Mouse (Mus musculus) neural tube, embryonic 13.5 days (tissue): Measurements from ENCODE around the gene 5330417H12Rik. TPM values are rescaled to one million over a fixed set of nuclear protein-coding genes. Genes with fewer than 3 reads are reported as not detected.

Source experiments
- ATAC-seq: fragments of 200-750 bp; cut with Nextera tagmentation; 2 replicates; pipeline ENCODE4 v1.8.0; 2017; ENCODE audit warnings: low read depth, mild to moderate bottlenecking, moderate TSS enrichment, moderate library complexity
- H3K27ac ChIP-seq: fragments of 300-500 bp; sonication (generic); replicated peaks from 2 replicates; pipeline ENCODE4 v1.5.1; 2015; ENCODE audit warnings: moderate library complexity, mild to moderate bottlenecking, inconsistent platforms
- H3K27me3 ChIP-seq: fragments of 300-500 bp; sonication (generic); 2 replicates; pipeline ENCODE4 v1.6.1; 2015; ENCODE audit warnings: mild to moderate bottlenecking, inconsistent platforms
- H3K36me3 ChIP-seq: fragments of 300-500 bp; sonication (generic); 2 replicates; pipeline ENCODE4 v1.6.1; 2015; ENCODE audit warnings: mild to moderate bottlenecking, inconsistent platforms
- H3K4me1 ChIP-seq: fragments of 300-500 bp; sonication (generic); replicated peaks from 2 replicates; pipeline ENCODE4 v1.6.1; 2015; ENCODE audit warnings: inconsistent platforms
- H3K4me2 ChIP-seq: fragments of 300-500 bp; sonication (generic); 2 replicates; pipeline ENCODE4 v1.6.1; 2015; ENCODE audit warnings: inconsistent platforms, mild to moderate bottlenecking, moderate library complexity
- H3K4me3 ChIP-seq: fragments of 300-500 bp; sonication (generic); 2 replicates; pipeline ENCODE4 v1.5.1; 2015; ENCODE audit warnings: mild to moderate bottlenecking, inconsistent platforms
- H3K9ac ChIP-seq: fragments of 300-500 bp; sonication (generic); 2 replicates; pipeline ENCODE4 v1.6.1; 2015; ENCODE audit warnings: moderate library complexity, mild to moderate bottlenecking, inconsistent platforms
- H3K9me3 ChIP-seq: fragments of 300-500 bp; sonication (generic); 2 replicates; pipeline ENCODE4 v1.6.1; 2016; ENCODE audit warnings: inconsistent platforms
- WGBS: fragments of 180-500 bp; shearing (Covaris S2); methylation state at CpG from one replicate; pipeline ENCODE4 v1.1.7; 2015; 5-methylcytosine and 5-hydroxymethylcytosine counted together
- polyA plus RNA-seq: library from polyadenylated mRNA; unstranded; fragments of >200 nt; fragmentation: Nextera tagmentation; extraction: Ambion mirVana; gene quantifications from 2 replicates; pipeline ENCODE4 v1.2.1, GENCODE M21; 2015

Gene 5330417H12Rik
- polyA plus RNA-seq, 1 experiment from 2014 or later = not detected

- Histone ChIP-seq H3K4me2 (peak within 1 kb of the TSS; percentile 96), H3K36me3 (no peaks in the 10 kb centered on the region), H3K9ac (peak within 1 kb of the TSS; percentile 60), H3K27me3 (peaks cover 7% of the 10 kb centered on the region; the same call in 1 of the 2 replicates), H3K4me3 (peak within 1 kb of the TSS; percentile 59), H3K9me3 (no peaks in the 10 kb centered on the region), H3K27ac (no peak within 1 kb of the TSS), H3K4me1 (peaks cover 14% of the 10 kb centered on the region)
- under 1% methylated on average over 23 of the region's 24 CpGs for WGBS
- ATAC-seq = peak; percentile 92
Measured at GRCm38 (mm10) chr7:107594857-107595402, 30.0 kb downstream of the 5330417H12Rik start, which contains the start of gene Ppfibp2. Gene Ppfibp2, plus strand, starts transcription at chr7:107595207.

GRCm38 (mm10) chr7:107594325-107594856 is 30.6 kb downstream of the 5330417H12Rik start:
- Histone ChIP-seq H3K27ac (no peak overlapping the region), H3K36me3 (no peaks in the 10 kb centered on the region), H3K4me3 (peak overlapping the region; percentile 59), H3K9me3 (no peaks in the 10 kb centered on the region), H3K9ac (peak overlapping the region; percentile 60), H3K4me1 (peaks cover 14% of the 10 kb centered on the region), H3K27me3 (peaks cover 7% of the 10 kb centered on the region; the same call in 1 of the 2 replicates), H3K4me2 (peak overlapping the region; percentile 96)
- WGBS = 2% methylated on average over 16 of the region's 16 CpGs
- ATAC-seq = peak; percentile 86

GRCm38 (mm10) chr7:107593904-107594303 is 31.1 kb downstream of the 5330417H12Rik start:
- Histone ChIP-seq H3K9me3 (no peaks in the 10 kb centered on the region), H3K27ac (no peak overlapping the region), H3K9ac (no peak overlapping the region), H3K27me3 (peaks cover 7% of the 10 kb centered on the region; the same call in 1 of the 2 replicates), H3K4me2 (peak overlapping the region; percentile 96), H3K36me3 (no peaks in the 10 kb centered on the region), H3K4me1 (peaks cover 14% of the 10 kb centered on the region), H3K4me3 (peak overlapping the region; percentile 59)
- 28% methylated on average over 7 of the region's 7 CpGs for WGBS
- ATAC-seq = no peak

- H3K27me3 ChIP-seq = peaks cover 7% of the 10 kb centered on the region; the same call in 1 of the 2 replicates
- 40% methylated on average over 2 of the region's 2 CpGs for WGBS
- no peak overlapping the region for H3K4me2 ChIP-seq
- no peak overlapping the region for H3K27ac ChIP-seq
- no peak overlapping the region for H3K9ac ChIP-seq
- H3K9me3 ChIP-seq = no peaks in the 10 kb centered on the region
- no peaks in the 10 kb centered on the region for H3K36me3 ChIP-seq
- H3K4me3 ChIP-seq = no peak overlapping the region
- no peak for ATAC-seq
- H3K4me1 ChIP-seq = peaks cover 14% of the 10 kb centered on the region
Measured at GRCm38 (mm10) chr7:107592641-107593040, 32.3 kb downstream of the 5330417H12Rik start.

- WGBS = 78% methylated on average over 3 of the region's 3 CpGs
- no peak overlapping the region for H3K27ac ChIP-seq
- no peaks in the 10 kb centered on the region for H3K27me3 ChIP-seq
- no peak overlapping the region for H3K4me2 ChIP-seq
- no peak overlapping the region for H3K9ac ChIP-seq
- no peak overlapping the region for H3K4me3 ChIP-seq
- no peaks in the 10 kb centered on the region for H3K36me3 ChIP-seq
- H3K4me1 ChIP-seq = no peaks in the 10 kb centered on the region
- ATAC-seq = no peak
- H3K9me3 ChIP-seq = no peaks in the 10 kb centered on the region
Measured at GRCm38 (mm10) chr7:107574276-107574675, 50.7 kb downstream of the 5330417H12Rik start.

Other genes starting within 250 kb of the 5330417H12Rik start
- 4.4 and 5.7 TPM in 2 replicates for gene Olfml1, start 57.7 kb downstream of the 5330417H12Rik start, polyA plus RNA-seq
- gene Ppfibp2, start 30.0 kb downstream of the 5330417H12Rik start, polyA plus RNA-seq = 1.7 and 2.4 TPM in 2 replicates
- 0.07 TPM in 1 of 2 replicates, not detected in the other for gene Cyb5r2, start 132.9 kb upstream of the 5330417H12Rik start, polyA plus RNA-seq
- not detected in 2 replicates for gene Ovch2, start 176.0 kb upstream of the 5330417H12Rik start, polyA plus RNA-seq
- not detected in 2 replicates for gene Olfr467, start 187.1 kb upstream of the 5330417H12Rik start, polyA plus RNA-seq
- not detected in 2 replicates for gene Olfr469, start 200.4 kb upstream of the 5330417H12Rik start, polyA plus RNA-seq
- gene Olfr470, start 222.3 kb upstream of the 5330417H12Rik start, polyA plus RNA-seq = not detected in 2 replicates